Mouse (Mus musculus) neural tube, postnatal 0 days (tissue): ENCODE results near the gene Chst11. TPM values are rescaled to one million over a fixed set of nuclear protein-coding genes. Genes with fewer than 3 reads are reported as not detected.

Experiments
- polyA plus RNA-seq: library from polyadenylated mRNA; unstranded; fragments of >200 nt; fragmentation: Nextera tagmentation; extraction: Ambion mirVana; gene quantifications from 2 replicates; pipeline ENCODE4 v1.2.1, GENCODE M21; 2015

Gene Chst11
- 3.3 and 3.9 TPM in 2 replicates for polyA plus RNA-seq

GRCm38 (mm10) chr10:82984950-82985699, at the start of gene Chst11:
Gene Chst11, plus strand, starts transcription at chr10:82985498.

Other genes with a start within 250 kb of the Chst11 start
- 28.9 and 33.1 TPM in 2 replicates for gene Nfyb, start 221.4 kb upstream of the Chst11 start, polyA plus RNA-seq
- gene Txnrd1, start 151.5 kb upstream of the Chst11 start, polyA plus RNA-seq = 54.1 and 55.8 TPM in 2 replicates
- gene Eid3, start 118.9 kb upstream of the Chst11 start, polyA plus RNA-seq = 0.18 and 0.35 TPM in 2 replicates